Mouse (Mus musculus) cerebellum, postnatal 36 days (tissue): ENCODE measurements around the gene Pdhb.
A peak's percentile ranks its signal among the peaks of the same experiment; 100 is the strongest.

Experiments
- DNase-seq, 2 experiments: peaks; one replicate each; pipeline ENCODE4 v3.0.0; 2021 to 2022; ENCODE audit warnings: mixed read lengths in 2 of 2

The Pdhb gene

DNA sequence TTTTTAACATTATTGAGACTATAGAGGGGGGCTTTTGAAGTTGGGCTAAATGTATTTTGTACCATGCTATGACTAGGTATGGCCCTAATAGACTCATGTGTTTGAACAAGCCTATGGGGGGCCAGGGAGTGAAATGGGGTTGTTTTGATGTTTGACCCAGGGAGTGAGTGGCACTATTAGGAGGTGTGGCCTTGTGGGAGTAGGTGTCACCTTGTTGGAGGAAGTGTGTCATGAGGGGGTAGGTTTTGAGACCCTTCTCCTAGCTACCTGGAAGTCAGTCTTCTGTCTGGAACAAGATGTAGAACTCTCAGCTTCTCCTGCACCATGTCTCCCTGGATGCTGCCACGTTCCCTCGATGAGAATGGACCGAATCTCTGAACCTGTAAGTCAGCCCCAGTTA is 17.7 kb upstream of the Pdhb start:
- no peak for DNase-seq

- no peak for DNase-seq
Measured at GRCm38 (mm10) chr14:8186278-8187045, 13.6 kb upstream of the Pdhb start.

DNA sequence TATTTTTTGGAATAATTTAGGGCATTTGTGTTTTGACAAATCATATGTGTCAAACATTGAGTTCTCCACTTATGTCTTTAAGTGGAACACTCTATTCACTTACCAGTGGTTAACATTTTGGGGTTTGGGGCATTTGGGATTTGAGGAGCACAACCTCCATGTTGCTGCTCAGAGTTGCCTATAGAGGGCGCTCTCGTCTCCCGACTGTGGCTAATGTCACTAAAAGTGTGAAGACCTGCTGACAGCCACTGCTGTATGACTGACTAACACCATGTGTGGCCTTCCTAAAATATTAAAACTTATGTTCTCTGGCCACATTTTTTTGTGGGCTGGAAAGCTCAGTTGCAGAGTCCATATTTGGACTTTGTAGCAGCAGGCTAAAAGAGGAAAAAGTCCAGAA is 10.5 kb upstream of the Pdhb start:
- DNase-seq = no peak

DNA sequence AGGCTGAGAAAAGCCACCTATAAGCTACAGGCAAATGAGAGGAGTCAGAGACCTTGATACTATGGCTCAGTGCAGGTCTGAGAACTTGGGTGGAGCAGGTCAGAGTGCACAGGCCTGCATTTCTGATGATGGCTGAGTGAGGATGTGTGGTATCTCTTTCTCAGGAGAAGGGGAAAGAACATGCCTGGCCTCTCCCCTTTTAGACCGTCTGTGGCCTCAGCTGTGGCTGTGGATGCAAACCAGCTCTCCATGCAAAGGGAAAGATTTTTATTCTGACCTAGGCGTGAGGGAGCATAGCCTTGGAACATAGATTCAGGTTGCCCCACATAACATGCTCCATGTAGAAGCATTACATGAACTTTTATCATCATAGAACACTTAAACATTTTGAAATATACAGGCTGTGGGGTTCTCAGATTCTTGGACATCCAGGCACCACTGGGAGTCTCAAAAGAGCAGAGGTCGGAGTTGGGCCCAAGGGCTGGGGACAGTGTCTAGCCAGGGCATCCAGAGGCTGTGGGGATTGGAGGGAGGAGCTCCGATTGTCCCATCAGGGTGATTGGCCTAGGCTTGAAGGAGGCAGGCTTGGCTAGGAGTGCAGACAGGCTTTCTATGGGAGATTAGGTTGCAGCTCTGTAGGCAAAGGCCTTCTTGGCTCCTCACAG is 7.7 kb upstream of the Pdhb start:
- no peak for DNase-seq

GRCm38 (mm10) chr14:8176251-8176650 is 3.4 kb upstream of the Pdhb start:
- DNase-seq = no peak

GRCm38 (mm10) chr14:8174634-8175033 is 1.8 kb upstream of the Pdhb start:
- no peak for DNase-seq

- DNase-seq = peak; percentile 45 to 60
Measured at GRCm38 (mm10) chr14:8173542-8174250, 871 bp upstream of the Pdhb start.

DNA sequence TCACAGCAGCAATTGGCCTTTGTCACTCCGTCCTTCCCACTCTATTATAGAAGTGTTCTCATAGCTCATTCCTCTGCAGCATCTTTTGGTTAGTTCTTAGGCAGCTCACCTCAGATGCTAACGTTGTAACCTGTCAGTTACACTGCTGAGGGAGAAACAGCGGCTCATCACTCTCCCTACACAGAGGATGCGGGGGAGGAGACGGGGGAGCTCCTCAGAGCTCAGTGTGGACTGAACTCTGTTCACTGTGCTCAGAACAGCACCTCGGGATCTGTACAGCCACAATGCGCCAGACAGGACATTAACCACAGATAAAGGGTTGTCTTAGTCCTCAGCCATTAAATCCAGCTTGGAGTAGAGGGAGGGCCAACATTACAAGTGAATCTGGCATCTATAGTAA is 8.4 kb downstream of the Pdhb start:
- DNase-seq = no peak

DNA sequence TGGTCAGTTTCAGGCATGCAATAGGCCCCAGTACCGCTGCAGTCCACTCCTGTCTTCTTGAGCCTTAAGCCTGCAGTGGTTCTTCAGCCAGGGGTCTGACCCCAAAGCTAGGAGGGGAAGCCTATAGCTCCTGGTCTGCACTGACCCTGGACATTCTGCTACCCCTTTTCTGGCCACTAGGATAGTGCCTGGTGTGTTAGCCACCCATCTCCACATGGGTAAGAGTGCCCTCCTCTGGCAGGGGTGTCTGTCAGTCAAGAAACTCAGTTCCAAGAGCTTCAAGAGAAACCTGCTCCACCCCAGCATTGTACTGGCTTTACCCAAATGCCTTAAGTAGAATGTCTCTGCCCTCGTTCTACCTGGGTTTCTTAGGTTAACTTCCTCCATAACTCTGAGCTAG is 11.0 kb downstream of the Pdhb start:
- DNase-seq = peak in 1 of 2 experiments; percentile 19

- DNase-seq = no peak
Measured at GRCm38 (mm10) chr14:8159141-8159540, 13.7 kb downstream of the Pdhb start.

DNA sequence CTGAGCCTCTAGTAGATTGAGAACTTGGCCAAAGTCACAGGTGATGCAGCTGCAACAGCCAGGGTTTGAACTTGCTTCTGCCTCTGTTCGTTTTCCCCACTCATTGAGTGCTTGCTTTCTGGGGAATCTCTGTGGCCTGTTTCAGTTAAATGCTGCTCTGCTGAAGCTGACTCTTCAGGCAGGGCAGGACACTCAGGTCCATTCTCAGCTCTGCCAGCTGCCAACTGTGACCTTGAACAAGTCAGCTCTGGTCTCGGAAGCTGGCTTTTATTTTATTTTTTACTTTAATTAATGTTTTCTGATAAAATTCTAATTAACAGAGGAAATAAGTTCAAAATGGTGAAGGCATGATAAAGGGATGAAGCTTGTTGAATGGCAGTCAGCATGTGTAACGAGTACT is 14.1 kb downstream of the Pdhb start:
- DNase-seq = no peak

GRCm38 (mm10) chr14:8156947-8157346 is 15.9 kb downstream of the Pdhb start:
- DNase-seq = no peak

- DNase-seq = no peak
Measured at GRCm38 (mm10) chr14:8154072-8154471, 18.8 kb downstream of the Pdhb start.

DNA sequence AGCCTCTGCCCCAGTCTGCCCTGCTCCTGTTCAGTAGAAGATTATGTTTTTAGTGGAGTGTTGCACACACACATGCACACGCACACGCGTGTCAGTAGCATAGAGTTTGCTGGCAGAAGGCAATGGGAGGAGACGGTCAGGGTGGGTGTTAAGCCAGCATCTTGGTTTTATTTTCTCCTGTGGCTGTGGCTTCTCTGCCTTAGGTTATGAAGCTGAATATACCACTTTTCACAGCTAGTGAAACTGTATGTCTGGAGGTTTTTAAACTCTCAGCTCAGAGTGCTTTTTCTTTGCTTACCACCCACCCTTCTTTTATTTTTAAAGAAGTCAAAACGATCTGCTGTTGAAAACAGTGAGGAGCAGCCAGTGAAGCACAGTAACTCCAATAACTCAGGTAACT is 21.1 kb downstream of the Pdhb start:
- DNase-seq = no peak

DNA sequence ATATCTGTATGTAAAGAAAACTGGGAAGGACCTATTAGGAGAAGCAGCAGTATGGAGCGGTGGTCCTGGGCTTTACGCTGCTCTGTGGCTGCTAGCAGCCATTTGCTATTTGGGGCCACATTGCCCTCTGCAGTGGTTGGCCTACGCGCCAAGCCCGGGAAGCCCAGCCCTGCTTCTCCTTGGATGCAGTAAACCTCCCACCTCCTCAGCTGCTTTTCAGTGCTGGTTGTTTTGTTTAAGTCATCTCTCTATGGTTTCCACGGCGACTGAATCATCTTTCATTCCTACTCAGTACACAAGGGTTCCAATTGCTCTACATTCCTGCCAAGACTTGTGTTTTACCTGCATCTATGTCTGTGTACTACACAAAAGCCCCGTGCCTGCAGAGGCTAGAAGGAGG is 24.0 kb downstream of the Pdhb start:
- no peak for DNase-seq

DNA sequence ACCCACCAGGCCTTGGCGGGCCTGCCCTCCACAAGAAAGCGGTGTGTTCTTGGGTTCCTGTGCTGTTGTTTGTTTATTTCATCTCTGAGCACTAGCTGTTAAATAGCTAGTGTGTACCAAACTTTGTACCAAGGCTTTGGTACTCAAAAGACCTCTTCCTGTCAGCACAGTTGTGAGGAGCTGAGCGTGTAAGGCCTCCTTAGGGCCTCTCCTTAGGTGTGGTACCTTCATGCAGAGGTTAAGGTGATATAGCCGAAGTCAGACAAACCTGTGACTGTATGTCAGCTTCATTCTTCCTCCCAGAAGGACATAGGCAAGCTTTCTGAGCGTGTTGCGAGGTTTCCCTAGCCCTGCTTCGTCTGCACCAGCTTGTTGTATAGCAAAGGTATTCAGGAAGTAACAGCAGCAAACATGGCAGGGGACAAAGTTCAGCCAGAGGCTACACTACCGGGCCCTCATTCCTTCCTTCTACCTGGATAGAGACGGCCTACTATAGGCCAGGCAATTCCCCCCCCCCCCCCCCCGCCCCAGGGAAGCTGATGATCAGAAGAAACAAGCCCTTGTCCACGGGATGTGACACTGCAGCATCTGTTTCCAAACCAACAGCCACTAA is 26.1 kb downstream of the Pdhb start:
- DNase-seq = no peak

GRCm38 (mm10) chr14:8145594-8146558 is 26.9 kb downstream of the Pdhb start:
- no peak for DNase-seq

- no peak for DNase-seq
Measured at GRCm38 (mm10) chr14:8141131-8141530, 31.7 kb downstream of the Pdhb start.

DNA sequence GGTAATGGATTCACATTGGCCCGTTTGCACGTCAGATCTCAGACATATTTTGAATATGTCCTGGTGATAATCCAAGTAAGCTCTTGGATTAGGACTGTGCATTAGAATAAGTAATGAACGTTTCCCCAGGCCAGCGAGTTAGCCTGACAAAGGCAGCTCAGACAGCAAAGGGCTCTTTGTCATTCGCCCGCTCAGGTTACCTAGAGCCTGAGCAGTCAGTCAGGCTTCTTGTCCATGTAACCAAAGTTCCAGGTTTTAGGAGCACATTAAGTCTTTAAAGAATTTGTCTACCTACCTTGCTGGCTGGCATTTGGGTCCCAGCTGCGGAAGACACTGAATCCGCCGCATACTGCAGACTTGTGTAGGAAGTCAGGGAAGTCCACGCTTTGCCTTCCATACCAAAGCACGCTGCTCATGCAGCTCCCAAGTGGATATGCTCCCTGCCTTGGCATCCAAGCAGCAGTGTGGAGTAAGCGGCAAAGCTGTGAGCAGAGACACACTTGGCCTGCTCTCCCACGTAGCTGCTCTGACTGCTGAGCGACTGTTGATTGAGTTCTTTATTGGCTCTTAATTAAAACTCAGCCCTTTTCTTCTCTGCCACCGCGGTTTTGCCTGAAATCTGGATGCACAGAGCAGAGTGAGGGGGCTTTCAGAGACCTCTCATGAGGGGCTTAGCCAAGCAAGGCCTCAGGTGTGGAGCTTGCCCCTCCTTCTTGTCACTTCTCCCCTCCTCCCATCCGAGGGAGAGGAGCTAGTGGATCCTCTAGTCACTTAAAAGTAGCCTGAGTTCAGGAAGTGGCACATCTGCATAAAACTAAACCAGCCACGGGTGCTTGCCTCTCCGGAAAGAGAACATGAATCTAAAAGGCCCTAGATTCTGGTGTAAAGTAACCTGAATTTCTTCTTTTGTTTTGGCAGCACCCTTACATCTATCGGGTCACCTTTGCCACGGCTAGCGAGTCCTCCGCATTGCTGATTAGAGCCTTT is 32.8 kb downstream of the Pdhb start:
- no peak for DNase-seq

DNA sequence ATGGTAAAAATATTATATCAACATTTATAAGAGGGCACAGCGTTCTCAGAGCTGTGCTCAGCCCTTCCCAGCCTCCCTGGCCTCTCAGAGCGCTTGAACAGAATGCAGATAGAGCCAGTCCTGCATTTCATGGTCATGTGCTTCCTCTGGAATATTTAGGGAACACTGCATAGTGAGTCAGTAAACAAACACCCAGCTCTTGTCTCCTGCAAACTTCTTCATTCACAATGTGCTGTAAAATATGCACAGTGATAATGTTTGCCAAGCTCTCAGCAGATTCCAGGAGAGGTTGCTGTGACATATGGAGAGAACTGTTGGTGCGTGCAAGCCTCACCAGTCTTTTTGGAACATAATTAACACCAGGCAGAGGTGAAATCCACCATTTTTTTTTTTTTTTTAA is 37.7 kb downstream of the Pdhb start:
- peak; percentile 21 to 41 for DNase-seq

- no peak for DNase-seq
Measured at GRCm38 (mm10) chr14:8134234-8134633, 38.6 kb downstream of the Pdhb start.
